Mouse (Mus musculus) MEL-GATA-1-ER (cell line): ENCODE measurements around the gene Snrpa.

Experiments used
- DNase-seq: peaks from one replicate; pipeline ENCODE4 v3.0.0-alpha.2; 2012; ENCODE audit warnings: low read depth; ENCODE audit errors: extremely low read depth

Gene Snrpa

DNA sequence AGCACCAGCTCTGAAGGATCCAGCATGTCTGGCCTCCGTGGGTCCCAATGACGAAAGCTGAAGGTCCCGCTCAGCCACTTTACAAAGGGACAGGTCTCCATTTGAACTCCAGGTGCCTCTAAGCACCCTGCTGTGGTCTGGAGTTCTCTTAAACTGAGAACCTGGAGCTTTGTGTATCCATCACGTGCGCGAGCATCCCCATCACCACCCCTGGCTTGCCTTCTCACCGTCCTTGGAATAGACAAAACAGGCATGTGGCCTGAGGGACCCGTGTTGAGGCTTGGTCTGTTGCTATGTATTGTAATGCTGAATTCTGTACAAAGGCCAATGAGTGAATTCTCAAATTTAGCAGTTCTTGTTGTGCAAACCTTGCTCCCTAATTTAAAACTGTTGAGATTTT lies 2.7 kb upstream of the Snrpa start:
- DNase-seq = no peak

DNA sequence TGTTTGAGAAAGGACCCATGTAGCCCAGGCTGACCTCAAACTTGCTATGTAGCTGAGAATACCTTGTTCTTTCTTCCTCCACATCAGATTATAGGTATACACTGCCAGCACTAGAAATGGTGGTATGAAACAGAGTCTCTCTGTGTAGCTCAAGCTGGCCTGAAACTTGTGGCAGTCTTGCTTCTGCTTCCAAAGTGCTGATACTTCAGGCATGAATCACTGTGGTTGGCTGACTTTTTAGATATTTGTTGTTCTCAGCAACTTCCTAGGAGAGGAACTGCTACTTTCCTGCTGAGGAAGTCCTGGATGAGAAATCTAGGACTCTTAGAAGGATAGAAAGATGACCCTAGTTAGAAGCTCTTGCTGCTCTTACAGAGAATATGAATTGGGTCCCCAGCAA lies 2.3 kb upstream of the Snrpa start:
- no peak for DNase-seq

DNA sequence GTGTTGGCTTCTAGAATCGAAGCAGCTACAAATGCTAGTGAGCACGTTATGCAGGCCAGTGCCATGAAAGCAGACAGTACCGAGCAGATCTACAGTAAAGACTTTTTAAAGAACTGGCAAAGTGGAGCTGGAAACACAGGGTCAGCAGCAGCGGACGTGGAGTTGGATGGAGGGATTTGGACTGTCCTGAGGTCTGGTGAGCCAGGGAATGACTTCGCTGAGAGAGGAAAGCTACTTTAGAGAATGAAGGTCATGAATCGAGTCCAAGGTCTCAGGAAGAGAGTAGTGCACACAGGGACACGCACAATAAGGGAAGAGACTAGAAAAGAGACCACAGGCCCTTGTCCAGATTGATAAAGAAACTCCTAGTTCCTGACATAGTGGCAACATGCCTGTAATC lies 1.6 kb upstream of the Snrpa start:
- DNase-seq = no peak

DNA sequence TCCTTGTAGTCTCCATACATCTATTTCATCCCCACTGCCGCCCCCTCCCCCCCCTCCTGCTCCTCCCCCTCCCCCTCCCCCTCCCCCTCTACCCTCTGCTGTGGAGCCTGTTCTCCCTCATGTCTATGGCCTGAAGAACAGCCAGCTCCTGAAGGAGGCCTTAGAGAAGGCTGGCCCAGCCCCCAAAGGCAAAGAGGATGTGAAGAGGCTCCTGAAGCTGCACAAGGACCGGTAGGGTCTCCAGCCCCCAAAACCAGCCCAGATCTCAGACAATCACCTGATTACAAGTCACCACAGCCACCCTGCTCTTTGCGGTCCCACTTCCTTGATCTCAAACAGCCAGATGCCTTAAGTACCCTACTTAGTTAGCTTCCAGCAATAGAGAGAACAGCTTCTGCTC lies 1.1 kb upstream of the Snrpa start:
- no peak for DNase-seq

DNA sequence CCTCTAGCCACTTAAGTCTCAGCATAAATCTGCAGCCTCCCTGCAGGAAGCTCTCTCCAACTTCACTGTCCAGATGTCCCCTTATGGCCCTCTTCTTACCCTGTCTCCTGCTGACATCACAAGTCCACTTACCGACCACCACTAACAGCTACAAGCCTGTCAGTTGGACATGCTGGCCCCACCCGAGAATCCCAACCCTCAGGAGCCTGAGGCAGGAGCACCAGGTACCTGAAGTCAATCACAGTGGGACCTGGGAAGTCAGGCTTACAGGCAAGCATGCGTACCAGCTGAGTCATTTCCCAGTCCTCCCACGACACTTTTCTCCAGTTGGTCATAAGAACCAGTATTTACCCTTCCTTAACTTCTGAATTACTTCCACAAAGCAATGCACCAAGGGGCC lies 2.3 kb downstream of the Snrpa start:
- no peak for DNase-seq

DNA sequence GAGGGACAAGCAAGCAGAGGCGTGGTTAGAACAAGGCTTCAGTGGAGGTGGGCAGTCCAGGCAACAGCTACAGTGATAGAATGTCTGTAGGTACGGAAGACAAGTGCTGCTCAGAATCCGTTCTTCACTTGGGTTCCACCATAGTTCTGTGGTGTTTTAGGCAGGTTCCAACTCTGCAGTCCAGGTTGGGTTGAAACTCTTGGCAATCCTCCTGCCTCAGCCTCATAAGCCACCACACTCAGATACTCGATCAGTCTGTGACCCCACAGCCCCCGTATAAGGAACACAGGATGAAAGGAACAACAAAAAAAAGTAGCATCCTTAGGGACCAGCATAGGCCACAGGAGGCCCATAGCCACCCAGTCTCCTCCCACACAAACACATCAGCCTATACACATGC lies 3.6 kb downstream of the Snrpa start:
- DNase-seq = no peak

DNA sequence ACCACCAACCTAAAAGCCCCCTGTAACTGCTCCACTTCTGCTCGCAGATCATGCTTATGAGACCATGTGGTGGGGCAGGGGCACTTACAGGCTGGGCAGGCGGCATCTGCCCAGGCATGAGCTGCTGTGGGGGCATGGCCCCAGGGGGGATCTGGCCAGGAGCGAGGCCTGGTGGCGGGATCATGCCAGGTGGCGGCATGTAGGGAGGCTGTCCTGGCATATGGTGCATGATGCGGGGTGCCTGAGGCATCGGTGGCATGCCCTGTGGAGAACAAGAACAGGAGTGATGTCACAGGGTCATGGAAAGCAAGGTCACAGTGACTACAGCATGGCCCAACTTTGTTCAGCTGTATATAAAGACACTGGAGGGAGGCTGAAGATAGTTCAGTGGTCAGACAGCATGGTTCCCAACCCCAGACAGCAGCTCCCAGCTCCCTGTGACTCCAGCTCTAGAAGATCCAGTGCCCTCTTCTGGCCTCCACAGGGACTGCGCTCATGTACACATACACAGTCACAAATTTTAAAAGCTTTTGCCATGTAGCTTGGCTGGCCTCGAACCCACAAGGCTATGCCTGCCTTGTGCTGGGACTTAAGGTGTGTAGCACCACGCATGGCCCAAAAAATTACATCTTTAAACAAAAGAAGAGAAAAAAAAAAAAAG lies 6.7 kb downstream of the Snrpa start:
- no peak for DNase-seq

DNA sequence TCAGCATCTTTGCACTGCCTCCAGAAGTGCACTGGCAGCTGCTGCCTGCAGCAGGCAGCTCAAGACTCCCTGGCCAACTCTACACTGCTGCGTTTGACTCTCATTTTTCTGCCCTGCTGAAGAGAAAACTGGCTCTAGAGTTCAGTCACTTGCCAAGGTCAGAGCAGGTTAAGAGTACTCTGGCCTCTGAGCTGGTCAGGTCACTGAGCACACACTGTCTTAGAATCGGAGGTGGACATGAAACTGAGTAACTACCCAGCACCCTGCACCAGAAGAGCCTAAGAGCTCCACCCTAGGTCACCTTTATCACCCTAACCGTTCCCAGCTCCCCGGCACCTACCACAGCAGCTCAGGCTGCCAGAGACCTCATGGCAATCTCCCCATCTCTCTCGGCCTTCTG lies 10.1 kb downstream of the Snrpa start:
- DNase-seq = no peak

DNA sequence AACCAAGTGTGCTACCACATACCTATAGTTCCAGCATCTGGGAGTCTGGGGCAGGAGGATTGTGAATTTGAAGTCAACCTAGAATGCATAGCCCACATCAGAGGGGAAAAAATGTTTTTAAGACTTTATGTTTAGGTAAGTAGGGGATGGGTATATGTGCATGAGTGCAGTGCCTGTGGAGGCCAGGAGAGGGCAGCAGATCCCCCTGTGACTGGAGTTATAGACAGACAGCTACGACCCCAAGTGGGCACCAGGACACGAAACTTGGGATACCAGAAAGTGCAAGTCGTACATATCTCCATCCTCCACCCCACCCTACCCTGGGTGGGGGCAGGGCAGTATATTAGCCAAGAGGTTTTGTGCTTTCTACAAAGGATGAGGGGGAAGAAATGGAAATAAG lies 11.1 kb downstream of the Snrpa start:
- DNase-seq = no peak

DNA sequence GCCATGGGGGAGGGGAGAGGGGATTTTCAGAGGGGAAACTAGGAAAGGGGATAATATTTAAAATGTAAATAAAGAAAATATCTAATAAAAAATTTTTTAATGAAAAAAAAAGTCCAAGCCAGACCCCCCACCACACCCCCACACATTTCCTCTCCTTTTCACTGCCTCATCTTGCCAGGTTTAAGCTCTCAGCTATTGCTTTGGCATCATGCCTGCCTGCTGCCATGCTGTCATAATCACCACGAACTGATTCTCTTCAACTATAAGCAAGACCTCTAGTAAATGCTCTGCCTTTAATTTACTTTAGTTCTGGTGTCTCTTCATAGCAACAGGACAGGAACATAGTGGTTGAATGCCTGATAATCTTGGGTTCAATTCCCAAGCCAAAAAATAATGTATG lies 13.6 kb downstream of the Snrpa start:
- DNase-seq = no peak

DNA sequence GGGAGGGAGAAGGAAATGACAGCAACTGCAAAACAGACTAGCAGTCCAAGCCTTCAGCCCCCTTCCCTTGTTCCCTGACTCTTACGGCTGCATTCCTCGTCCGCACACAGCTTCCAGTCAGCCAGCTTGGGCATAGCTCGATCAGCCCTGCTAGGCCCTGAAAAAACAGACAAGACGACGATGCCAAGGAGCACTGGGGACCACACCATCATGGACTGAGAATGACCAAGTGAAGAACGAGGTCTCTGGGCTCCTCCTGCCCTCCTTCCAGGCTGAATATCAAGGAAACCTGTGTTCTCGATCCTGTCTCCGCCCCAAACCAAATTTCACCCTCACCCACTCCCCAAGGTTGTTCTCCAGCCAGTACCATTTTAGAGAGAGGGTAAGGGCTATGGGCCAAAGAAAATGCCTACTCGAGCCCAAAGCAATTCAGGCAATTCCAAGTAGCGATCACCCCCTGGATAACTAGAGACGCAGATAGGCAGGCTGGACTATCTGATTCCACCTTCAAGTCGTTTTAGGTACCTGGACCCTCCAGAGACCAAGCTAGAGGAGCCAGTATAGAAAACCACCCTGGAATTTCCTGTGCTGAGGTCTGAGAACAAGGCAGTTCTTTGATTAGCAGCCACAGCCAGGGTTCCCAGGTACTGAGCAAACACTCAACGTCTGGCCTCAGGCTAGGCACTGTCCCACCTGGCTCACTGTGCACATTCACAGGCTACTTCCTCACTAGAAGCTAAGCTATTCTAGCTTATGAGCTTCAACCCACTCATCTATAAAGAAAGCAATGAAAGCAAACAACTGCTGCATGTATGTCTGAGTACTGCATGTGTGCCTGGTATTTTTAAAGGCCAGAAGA lies 15.0 kb downstream of the Snrpa start, which contains the start of the genes Gm21983 and Mia:
TSS of gene Gm21983 (minus strand) at position 250 of the 859 bp plus-strand sequence.
TSS of gene Mia (minus strand) at position 321 of the 859 bp plus-strand sequence.
- DNase-seq = no peak

DNA sequence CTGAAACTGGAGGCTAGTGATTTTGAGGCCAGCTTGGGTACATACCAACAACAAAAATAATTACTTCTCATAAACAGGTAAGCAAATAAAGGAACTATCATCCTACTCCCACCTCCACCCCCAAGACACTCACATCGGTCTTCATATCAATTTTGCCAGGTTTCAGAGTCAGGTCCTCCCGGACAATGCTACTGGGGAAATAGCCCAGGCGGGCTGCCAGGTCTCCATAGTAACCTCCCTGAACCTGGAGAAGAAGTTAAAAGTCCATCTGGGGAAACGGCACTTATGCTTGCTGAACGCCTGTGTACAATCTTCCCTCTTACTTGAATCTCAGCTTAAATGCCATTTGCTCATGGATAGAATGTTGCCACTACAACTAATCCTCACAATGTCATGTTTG lies 16.0 kb downstream of the Snrpa start:
- no peak for DNase-seq

DNA sequence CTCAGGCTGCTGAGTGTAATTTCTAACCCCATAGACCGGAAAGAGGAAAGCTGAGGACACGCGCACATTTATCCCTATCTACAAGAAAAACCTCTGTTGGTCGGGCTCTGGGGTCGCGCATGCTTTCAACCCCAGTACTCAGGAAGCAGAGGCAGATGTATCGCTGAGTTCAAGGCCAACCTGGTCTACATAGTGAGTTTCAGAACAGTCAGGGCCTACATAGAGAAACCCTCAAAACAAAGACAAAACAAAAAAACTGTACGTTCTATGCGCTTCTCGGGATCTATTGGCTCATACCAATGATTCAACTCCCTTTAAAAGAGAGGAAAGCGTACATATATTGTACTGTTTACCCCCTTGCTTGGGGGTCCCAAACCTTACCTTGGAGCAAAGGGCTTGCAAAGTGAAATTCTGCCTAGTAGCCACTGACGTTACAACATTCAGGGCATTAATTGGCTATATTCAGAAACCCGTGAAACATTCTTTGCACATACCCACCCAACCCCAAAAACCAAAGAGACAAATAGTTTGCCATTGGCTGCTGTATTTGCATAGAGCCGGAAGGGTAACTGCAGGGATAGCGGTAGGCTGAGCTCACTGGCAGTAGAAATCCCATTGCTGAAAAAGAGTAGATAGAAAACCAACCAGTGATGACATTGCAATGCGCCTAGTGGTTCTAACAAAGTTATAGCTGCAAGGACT lies 16.7 kb downstream of the Snrpa start:
- peak; percentile 39 for DNase-seq

DNA sequence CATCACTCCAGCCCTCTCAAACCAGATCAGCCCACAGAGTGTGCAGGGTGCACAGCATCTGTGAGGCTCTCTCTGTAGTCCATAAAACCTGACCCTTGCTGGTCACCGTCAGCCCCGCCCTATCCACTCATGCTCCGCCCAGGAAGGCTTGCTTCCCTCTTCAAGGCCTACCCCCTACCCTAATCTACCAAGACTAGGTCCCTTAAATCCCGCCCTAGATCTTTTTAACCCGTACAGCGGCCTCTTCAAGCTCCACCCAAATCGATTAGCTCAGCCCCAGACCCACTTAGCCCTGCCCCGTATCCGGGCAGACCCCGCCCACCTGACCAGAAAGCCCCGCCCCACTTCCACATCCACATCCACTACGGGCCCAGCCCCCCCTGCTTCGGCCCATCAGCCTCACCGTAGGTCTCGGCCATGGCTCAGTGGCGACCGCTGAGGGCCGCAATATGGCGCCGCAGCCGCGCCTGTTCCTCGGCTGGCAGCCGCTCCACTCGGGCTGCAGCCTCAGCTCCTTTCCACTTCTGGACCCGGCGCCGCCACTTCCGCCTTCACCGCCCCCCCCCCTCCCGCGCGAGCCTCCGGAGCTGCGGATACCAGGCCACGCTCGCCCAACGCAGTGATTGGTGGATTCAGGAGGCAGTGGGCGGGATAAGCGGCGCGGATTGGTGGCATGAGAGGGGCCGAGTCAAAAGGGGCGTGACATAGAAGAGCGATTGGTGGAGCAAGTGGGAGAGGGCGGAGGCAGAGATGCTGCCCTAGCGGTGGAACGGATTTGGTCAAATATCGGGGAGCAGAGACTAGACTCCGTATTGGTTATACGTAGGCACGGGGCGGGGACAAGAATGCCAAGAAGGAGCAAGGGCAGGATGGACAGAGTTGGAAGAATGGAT lies 17.5 kb downstream of the Snrpa start, which contains the start of gene Rab4b:
TSS of gene Rab4b (minus strand) at position 573 of the 893 bp plus-strand sequence.
- peak; percentile 97 for DNase-seq

DNA sequence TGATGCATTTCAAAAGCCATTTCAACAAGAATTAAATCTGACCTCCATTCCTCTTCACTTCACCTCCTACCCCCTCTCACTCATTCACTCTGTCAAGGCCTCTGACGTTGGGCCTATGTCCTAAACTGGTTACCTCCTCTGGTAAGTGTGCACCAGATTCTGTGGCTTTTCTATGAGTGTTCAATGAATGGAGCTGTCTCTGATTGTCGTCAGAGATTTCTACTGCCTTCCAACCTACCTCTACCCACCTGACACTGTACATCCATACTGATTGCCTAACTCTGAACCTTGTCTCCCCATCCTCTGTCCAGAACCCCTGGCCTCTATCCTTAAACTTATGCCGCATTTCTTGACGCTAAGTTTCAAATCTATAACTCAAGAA lies 18.1 kb downstream of the Snrpa start:
- DNase-seq = no peak

DNA sequence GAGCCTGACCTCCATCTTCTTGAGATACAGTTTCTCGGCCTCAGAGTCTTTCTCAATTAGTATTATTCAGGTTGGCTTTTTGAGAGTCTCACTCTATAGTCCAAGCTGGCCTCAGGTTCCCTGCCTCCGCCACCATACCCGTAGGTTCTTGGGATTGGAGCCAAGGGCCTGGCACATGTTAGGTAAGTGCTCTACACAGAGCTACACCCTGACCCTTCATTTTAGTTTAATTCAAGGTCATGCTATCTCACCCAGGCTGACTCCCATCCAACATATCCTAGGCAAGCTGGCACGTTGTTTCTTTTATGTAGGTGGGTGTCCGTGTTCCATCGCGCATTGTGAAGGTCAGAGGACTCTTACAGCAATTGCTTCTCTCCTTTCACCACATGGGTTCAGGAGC lies 21.2 kb downstream of the Snrpa start:
- DNase-seq = no peak

DNA sequence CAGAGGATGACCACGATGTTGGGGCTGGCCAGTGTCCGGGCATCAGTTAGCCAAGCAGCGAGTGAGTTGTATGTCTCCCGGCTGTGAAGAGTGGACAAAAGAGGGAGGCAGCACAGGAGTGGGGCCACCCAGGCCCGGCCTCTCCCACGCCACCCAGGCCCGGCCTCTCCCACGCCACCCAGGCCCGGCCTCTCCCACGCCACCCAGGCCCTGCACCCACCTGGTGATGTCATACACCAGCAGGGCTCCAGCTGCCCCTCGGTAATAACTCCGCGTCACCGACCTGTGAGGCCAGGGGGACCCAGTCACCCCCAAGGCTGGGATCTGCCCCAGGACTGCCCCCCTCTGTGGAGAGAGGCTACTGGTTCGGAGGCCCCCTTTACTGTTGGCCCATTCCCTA lies 21.6 kb downstream of the Snrpa start:
- DNase-seq = no peak

DNA sequence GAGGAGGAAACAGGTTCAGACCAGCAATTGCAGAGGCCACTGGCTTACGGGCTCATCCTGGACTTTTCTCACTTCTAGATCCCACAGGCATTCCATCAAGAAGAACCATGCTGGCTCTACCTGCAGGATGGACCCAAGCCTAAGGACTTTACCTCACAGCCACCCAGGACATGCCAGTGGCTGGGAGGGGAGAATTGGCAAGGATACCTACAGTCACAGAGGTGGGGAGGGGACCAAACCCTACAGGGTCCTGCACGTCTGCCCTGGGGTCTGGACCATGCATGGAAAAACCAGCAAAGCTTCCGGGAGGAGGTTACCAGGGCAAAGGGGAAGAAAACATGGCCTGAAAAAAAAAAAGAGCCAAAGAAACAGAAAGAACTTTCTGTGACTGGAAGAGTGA lies 25.1 kb downstream of the Snrpa start:
- no peak for DNase-seq

DNA sequence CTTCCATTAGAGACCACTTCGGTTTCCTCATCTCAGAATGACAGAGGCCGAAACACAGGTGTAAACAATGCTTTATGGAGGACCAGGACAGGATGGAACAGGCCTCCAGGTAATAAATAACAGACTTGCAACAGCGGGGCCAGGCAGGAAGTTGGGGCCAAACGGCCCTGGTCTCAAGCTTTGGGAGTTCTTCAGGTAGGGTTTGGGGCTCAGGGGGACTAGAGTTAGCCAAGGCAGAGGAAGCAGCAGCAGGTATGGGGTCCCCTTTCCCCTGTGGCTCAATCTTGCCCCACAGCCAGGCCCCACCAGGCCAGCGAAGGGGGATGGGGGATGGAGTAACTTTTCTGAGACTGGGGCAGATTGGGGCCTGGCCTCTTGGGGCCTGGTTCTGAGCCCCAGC lies 27.7 kb downstream of the Snrpa start:
- DNase-seq = no peak

DNA sequence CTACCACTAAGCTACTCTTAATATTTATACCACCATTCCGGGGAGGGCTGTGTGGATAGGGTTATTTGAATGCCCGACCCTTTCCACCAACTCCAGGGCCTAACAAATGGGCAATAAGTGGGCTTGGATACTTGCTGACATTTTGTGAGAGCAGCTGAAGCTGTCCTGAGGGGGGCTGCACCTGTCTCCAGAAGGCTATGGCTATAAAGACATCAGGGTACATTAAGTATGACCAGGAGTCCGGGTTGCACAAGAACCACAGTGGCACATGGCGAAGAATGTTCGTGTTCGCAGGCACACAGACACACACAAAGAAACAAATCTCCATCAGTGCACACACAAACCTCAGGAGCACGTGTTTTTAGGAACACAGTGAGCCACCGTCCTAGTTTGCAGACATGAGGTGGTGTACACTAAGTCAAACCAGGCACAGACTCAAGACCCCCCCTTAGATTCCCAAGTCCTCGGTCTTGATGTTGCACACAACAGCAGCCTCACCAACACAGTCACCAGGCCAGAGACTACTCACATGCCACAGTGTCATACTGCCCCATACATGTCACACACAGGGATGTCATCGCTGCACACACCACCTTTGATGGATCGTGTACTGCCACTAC lies 28.5 kb downstream of the Snrpa start:
- no peak for DNase-seq
